ENCODE assay signal across 8 mouse cellular contexts in genomic region chr14:36863877-36864489, GRCm38 (mm10).
DNase-seq lines count a peak whose midpoint lies in the region; ATAC-seq lines count a peak whose summit lies in the region.

No protein-coding gene starts in this region.

- ATAC-seq in granulocyte monocyte progenitor cell, adult 5-6 weeks (replicated peaks; ENCODE audit: poor library complexity, severe bottlenecking), result peak; percentile 75
- ATAC-seq in midbrain, embryonic 11.5 days (ENCODE audit: low FRiP score), result peak; percentile 38

- peak overlapping the region; percentile 11 for H3K4me2 ChIP-seq in midbrain, embryonic 11.5 days

- H3K9me3 ChIP-seq in midbrain, embryonic 11.5 days (ENCODE audit: control insufficient read depth, low read length), result no peaks in the 10 kb centered on the region

- no peaks in the 10 kb centered on the region for H3K27me3 ChIP-seq in midbrain, embryonic 11.5 days (ENCODE audit: control insufficient read depth, insufficient read depth, low read length)

- no peaks in the 10 kb centered on the region for H3K36me3 ChIP-seq in midbrain, embryonic 11.5 days (ENCODE audit: control insufficient read depth, insufficient read depth, low read length)

- no peaks in the 10 kb centered on the region for H3K4me1 ChIP-seq in midbrain, embryonic 11.5 days (ENCODE audit: control insufficient read depth, insufficient read depth, low read length)

- H3K4me3 ChIP-seq in midbrain, embryonic 11.5 days (ENCODE audit: low read depth, low read length), result no peak overlapping the region

- peak; percentile 94 for DNase-seq in adrenal gland, postnatal 10 days
- DNase-seq in embryo, embryonic 9.5 days (ENCODE audit: extremely low spot score), result peak; percentile 85
- DNase-seq in kidney, adult 11 months, result peak; percentile 78
- peak; percentile 89 for DNase-seq in left cerebral cortex, postnatal 4 days
- peak; percentile 100 for DNase-seq in midbrain, embryonic 11.5 days (ENCODE audit: low spot score, missing footprints)
- DNase-seq in right cerebral cortex, postnatal 4 days, result peak; percentile 96
- peak; percentile 59 for DNase-seq in yolk sac, embryonic 10.5 days (ENCODE audit: low spot score)

- intact Hi-C loops in left cerebral cortex, postnatal 4 days (cut with DNase I), result loop anchor here (10.0 kb wide), 1 partner anchor 261 kb away; no protein-coding TSS in a partner anchor

- 31% methylated on average over 15 of the region's 15 CpGs for WGBS in midbrain, embryonic 11.5 days

- no peak overlapping the region for H3K27ac ChIP-seq in midbrain, embryonic 11.5 days (ENCODE audit: low read depth, low read length)

- H3K9ac ChIP-seq in midbrain, embryonic 11.5 days (ENCODE audit: low read length), result no peak overlapping the region
